Mouse (Mus musculus): ENCODE measurements around the gene Shc2. TPM values are rescaled to one million over a fixed set of nuclear protein-coding genes. Genes with fewer than 3 reads are reported as not detected.

The Shc2 gene
- polyA plus RNA-seq, 1 experiment = 2.3 TPM

DNA sequence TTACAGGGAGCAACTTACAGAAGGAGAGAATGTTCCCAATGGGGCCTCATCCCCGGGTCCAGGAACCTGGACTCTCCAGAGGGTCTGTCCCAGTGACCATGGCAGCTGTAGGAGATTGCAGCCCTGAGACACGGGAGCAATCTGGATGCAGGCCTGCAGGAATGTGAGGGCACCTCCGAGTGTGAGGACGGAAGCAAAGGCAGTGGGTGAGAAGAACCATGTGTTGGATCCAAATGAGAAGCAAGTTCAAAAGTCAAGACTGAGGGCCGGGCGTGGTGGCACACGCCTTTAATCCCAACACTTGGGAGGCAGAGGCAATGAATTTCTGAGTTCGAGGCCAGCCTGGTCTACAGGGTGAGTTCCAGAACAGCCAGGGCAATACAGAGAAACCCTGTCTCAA is 56.2 kb downstream of the Shc2 start:
- Histone ChIP-seq H3K4me2 (ENCODE audit: low read depth) (no peak overlapping the region), H3K27me3 (ENCODE audit: control insufficient read depth, insufficient read depth, insufficient read length) (peaks cover 30% of the 10 kb centered on the region), H3K79me2 (ENCODE audit: control insufficient read depth, insufficient read depth) (no peaks in the 10 kb centered on the region), H3K36me3 (ENCODE audit: control insufficient read depth, insufficient read depth) (no peaks in the 10 kb centered on the region), H3ac (ENCODE audit: control insufficient read depth, insufficient read length) (no peak overlapping the region), H3K4me3 (no peak overlapping the region)
- TF ChIP-seq REST (IDR thresholded peaks at IDR 0.05; ENCODE audit: insufficient read depth, insufficient read length) = no peak
- TF ChIP-seq E2F4 (IDR thresholded peaks at IDR 0.05; ENCODE audit: insufficient read depth) = no peak
- TF ChIP-seq POLR2AphosphoS2 (IDR thresholded peaks at IDR 0.05; ENCODE audit: insufficient read length, low read depth) = no peak
- TF ChIP-seq USF1 (IDR thresholded peaks at IDR 0.05; ENCODE audit: low read depth) = no peak
- TF ChIP-seq MAX (IDR thresholded peaks at IDR 0.05; ENCODE audit: low read depth) = no peak
- no peak for TF ChIP-seq POLR2A (IDR thresholded peaks at IDR 0.05; ENCODE audit: insufficient read length, low read depth)
- TF ChIP-seq MYOG (IDR thresholded peaks at IDR 0.05; ENCODE audit: control insufficient read depth in 1 of 3, insufficient read depth in 1 of 3, insufficient read length in 2 of 3, low read depth in 2 of 3) = no peak
- no peak for TF ChIP-seq TCF3 (IDR thresholded peaks at IDR 0.05; ENCODE audit: insufficient read length, low read depth)
- TF ChIP-seq MYOD1 (IDR thresholded peaks at IDR 0.05; ENCODE audit: control insufficient read depth in 1 of 3, insufficient read length in 2 of 3, low read depth in 2 of 3) = no peak
- TF ChIP-seq SRF (IDR thresholded peaks at IDR 0.05; ENCODE audit: control insufficient read depth, insufficient read length, low read depth) = no peak
- TF ChIP-seq TCF12 (IDR thresholded peaks at IDR 0.05; ENCODE audit: insufficient read depth, poor library complexity, severe bottlenecking) = no peak
- no peak for TF ChIP-seq CEBPB (IDR thresholded peaks at IDR 0.05; ENCODE audit: insufficient read depth, poor library complexity, severe bottlenecking)

DNA sequence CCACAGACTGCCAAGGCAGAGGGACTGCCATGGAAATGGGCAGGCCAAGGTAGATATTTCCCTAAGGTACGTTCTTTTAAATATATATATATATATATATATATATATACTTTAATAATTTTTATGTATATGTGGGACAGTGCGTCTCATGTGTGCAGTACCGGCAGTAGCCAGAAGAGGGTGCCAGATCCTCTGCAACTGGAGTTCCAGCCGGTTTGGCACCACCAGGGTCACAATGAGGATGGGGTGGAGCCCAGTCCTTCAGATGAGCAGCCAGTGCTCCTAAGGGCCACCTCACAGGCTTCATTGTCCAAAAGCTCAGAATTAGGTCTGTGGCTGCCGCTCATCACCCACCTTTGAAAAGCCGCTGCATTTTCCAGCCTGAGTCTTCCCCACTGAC is 56.9 kb downstream of the Shc2 start:
- Histone ChIP-seq H3K36me3 (ENCODE audit: control insufficient read depth, insufficient read depth) (no peaks in the 10 kb centered on the region), H3K4me3 (no peak overlapping the region), H3ac (ENCODE audit: control insufficient read depth, insufficient read length) (no peak overlapping the region), H3K27me3 (ENCODE audit: control insufficient read depth, insufficient read depth, insufficient read length) (peaks cover 27% of the 10 kb centered on the region), H3K79me2 (ENCODE audit: control insufficient read depth, insufficient read depth) (no peaks in the 10 kb centered on the region), H3K4me2 (ENCODE audit: low read depth) (no peak overlapping the region)
- TF ChIP-seq REST (IDR thresholded peaks at IDR 0.05; ENCODE audit: insufficient read depth, insufficient read length) (no peak), POLR2AphosphoS2 (IDR thresholded peaks at IDR 0.05; ENCODE audit: insufficient read length, low read depth) (no peak), E2F4 (IDR thresholded peaks at IDR 0.05; ENCODE audit: insufficient read depth) (no peak), MYOD1 (IDR thresholded peaks at IDR 0.05; ENCODE audit: control insufficient read depth in 1 of 3, insufficient read length in 2 of 3, low read depth in 2 of 3) (no peak), TCF12 (IDR thresholded peaks at IDR 0.05; ENCODE audit: insufficient read depth, poor library complexity, severe bottlenecking) (no peak), SRF (IDR thresholded peaks at IDR 0.05; ENCODE audit: control insufficient read depth, insufficient read length, low read depth) (no peak), TCF3 (IDR thresholded peaks at IDR 0.05; ENCODE audit: insufficient read length, low read depth) (no peak), MAX (IDR thresholded peaks at IDR 0.05; ENCODE audit: low read depth) (no peak), USF1 (IDR thresholded peaks at IDR 0.05; ENCODE audit: low read depth) (no peak), CEBPB (IDR thresholded peaks at IDR 0.05; ENCODE audit: insufficient read depth, poor library complexity, severe bottlenecking) (no peak), MYOG (IDR thresholded peaks at IDR 0.05; ENCODE audit: control insufficient read depth in 1 of 3, insufficient read depth in 1 of 3, insufficient read length in 2 of 3, low read depth in 2 of 3) (no peak), POLR2A (IDR thresholded peaks at IDR 0.05; ENCODE audit: insufficient read length, low read depth) (no peak)

DNA sequence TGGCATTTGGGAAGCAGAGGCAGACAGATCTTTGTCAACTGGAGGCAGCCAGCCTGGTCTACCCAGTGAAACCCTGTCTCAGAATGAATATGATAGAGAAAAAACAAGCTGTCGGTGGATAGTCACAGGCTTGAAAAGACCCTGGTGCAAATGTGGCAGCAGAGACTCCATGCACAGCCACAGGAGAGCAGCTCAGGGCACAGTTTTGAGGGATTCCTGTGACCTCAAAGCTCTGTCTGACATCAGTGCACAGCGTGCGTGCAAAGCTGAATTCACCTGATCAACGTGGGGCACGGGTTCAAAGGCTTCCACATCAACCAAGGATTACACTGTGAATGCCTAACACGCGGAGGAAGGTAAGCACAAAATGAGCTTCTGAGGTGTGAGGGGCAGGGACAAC is 57.4 kb downstream of the Shc2 start:
- H3K27me3 ChIP-seq (ENCODE audit: control insufficient read depth, insufficient read depth, insufficient read length) = peaks cover 22% of the 10 kb centered on the region
- no peak for TF ChIP-seq MAX (IDR thresholded peaks at IDR 0.05; ENCODE audit: low read depth)
- TF ChIP-seq POLR2A (IDR thresholded peaks at IDR 0.05; ENCODE audit: insufficient read length, low read depth) = no peak
- TF ChIP-seq CEBPB (IDR thresholded peaks at IDR 0.05; ENCODE audit: insufficient read depth, poor library complexity, severe bottlenecking) = no peak
- no peak for TF ChIP-seq MYOG (IDR thresholded peaks at IDR 0.05; ENCODE audit: control insufficient read depth in 1 of 3, insufficient read depth in 1 of 3, insufficient read length in 2 of 3, low read depth in 2 of 3)
- no peak for TF ChIP-seq USF1 (IDR thresholded peaks at IDR 0.05; ENCODE audit: low read depth)
- no peak for TF ChIP-seq E2F4 (IDR thresholded peaks at IDR 0.05; ENCODE audit: insufficient read depth)
- no peak for TF ChIP-seq MYOD1 (IDR thresholded peaks at IDR 0.05; ENCODE audit: control insufficient read depth in 1 of 3, insufficient read length in 2 of 3, low read depth in 2 of 3)
- no peak for TF ChIP-seq TCF12 (IDR thresholded peaks at IDR 0.05; ENCODE audit: insufficient read depth, poor library complexity, severe bottlenecking)
- TF ChIP-seq TCF3 (IDR thresholded peaks at IDR 0.05; ENCODE audit: insufficient read length, low read depth) = no peak
- TF ChIP-seq SRF (IDR thresholded peaks at IDR 0.05; ENCODE audit: control insufficient read depth, insufficient read length, low read depth) = no peak
- no peak for TF ChIP-seq POLR2AphosphoS2 (IDR thresholded peaks at IDR 0.05; ENCODE audit: insufficient read length, low read depth)
- no peak for TF ChIP-seq REST (IDR thresholded peaks at IDR 0.05; ENCODE audit: insufficient read depth, insufficient read length)
- H3K4me3 ChIP-seq = no peak overlapping the region
- H3K36me3 ChIP-seq (ENCODE audit: control insufficient read depth, insufficient read depth) = no peaks in the 10 kb centered on the region
- no peaks in the 10 kb centered on the region for H3K79me2 ChIP-seq (ENCODE audit: control insufficient read depth, insufficient read depth)
- no peak overlapping the region for H3K4me2 ChIP-seq (ENCODE audit: low read depth)
- no peak overlapping the region for H3ac ChIP-seq (ENCODE audit: control insufficient read depth, insufficient read length)

DNA sequence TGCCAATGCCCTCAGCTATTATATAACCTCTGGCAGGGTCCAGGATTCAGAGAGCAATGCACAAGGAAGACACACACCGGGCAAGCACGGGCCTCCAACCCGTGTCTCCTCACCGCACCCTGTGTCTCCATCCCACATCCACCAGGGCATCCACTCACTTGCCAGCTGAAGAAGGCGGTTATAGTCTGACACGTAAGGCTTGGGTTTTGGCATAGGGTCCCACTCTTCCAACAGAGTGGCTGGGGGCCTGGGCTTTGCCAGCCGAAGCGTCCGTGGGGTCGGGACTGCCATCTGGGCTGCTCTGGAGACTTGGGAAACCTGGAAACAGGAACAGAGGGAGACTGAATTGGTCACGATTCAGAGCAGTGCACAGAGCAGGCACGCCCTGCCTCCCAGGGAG is 57.9 kb downstream of the Shc2 start:
- H3ac ChIP-seq (ENCODE audit: control insufficient read depth, insufficient read length) = no peak overlapping the region
- H3K36me3 ChIP-seq (ENCODE audit: control insufficient read depth, insufficient read depth) = no peaks in the 10 kb centered on the region
- H3K27me3 ChIP-seq (ENCODE audit: control insufficient read depth, insufficient read depth, insufficient read length) = peaks cover 22% of the 10 kb centered on the region
- no peaks in the 10 kb centered on the region for H3K79me2 ChIP-seq (ENCODE audit: control insufficient read depth, insufficient read depth)
- H3K4me3 ChIP-seq = no peak overlapping the region
- no peak for TF ChIP-seq TCF3 (IDR thresholded peaks at IDR 0.05; ENCODE audit: insufficient read length, low read depth)
- TF ChIP-seq TCF12 (IDR thresholded peaks at IDR 0.05; ENCODE audit: insufficient read depth, poor library complexity, severe bottlenecking) = no peak
- no peak for TF ChIP-seq POLR2A (IDR thresholded peaks at IDR 0.05; ENCODE audit: insufficient read length, low read depth)
- TF ChIP-seq CEBPB (IDR thresholded peaks at IDR 0.05; ENCODE audit: insufficient read depth, poor library complexity, severe bottlenecking) = no peak
- no peak for TF ChIP-seq E2F4 (IDR thresholded peaks at IDR 0.05; ENCODE audit: insufficient read depth)
- TF ChIP-seq USF1 (IDR thresholded peaks at IDR 0.05; ENCODE audit: low read depth) = no peak
- no peak for TF ChIP-seq MYOD1 (IDR thresholded peaks at IDR 0.05; ENCODE audit: control insufficient read depth in 1 of 3, insufficient read length in 2 of 3, low read depth in 2 of 3)
- no peak for TF ChIP-seq MYOG (IDR thresholded peaks at IDR 0.05; ENCODE audit: control insufficient read depth in 1 of 3, insufficient read depth in 1 of 3, insufficient read length in 2 of 3, low read depth in 2 of 3)
- TF ChIP-seq SRF (IDR thresholded peaks at IDR 0.05; ENCODE audit: control insufficient read depth, insufficient read length, low read depth) = no peak
- no peak for TF ChIP-seq POLR2AphosphoS2 (IDR thresholded peaks at IDR 0.05; ENCODE audit: insufficient read length, low read depth)
- no peak overlapping the region for H3K4me2 ChIP-seq (ENCODE audit: low read depth)
